Mouse (Mus musculus): Measurements from ENCODE around the gene Cabin1.

- no peak for TF ChIP-seq CTCF (IDR thresholded peaks at IDR 0.05; ENCODE audit: low read depth)
- TF ChIP-seq EP300 (optimal IDR thresholded peaks at IDR 0.05), result no peak
Observed at GRCm38 (mm10) chr10:75766856-75767255, 2.7 kb upstream of the Cabin1 start.

All from stomach, postnatal 0 days (tissue).